Mouse (Mus musculus) gastrocnemius, adult 2 months (tissue): ENCODE measurements around the gene Bach2. TPM values are rescaled to one million over a fixed set of nuclear protein-coding genes. Genes with fewer than 3 reads are reported as not detected.
A peak's percentile ranks its signal among the peaks of the same experiment; 100 is the strongest.

Experiments used
- DNase-seq: peaks from one replicate; pipeline ENCODE4 v3.0.0; 2022
- H3K27ac ChIP-seq: fragments of 200-600 bp; 2 replicates; pipeline ENCODE4 v1.8.1; 2022; ENCODE audit warnings: mild to moderate bottlenecking
- H3K4me3 ChIP-seq: fragments of 200-600 bp; 2 replicates; pipeline ENCODE4 v1.8.1; 2022; ENCODE audit warnings: mild to moderate bottlenecking, moderate library complexity
- CTCF ChIP-seq: fragments of 200-600 bp; IDR thresholded peaks from 2 replicates; pipeline ENCODE4 v1.8.1; 2022; ENCODE audit warnings: antibody characterized with exemption, mild to moderate bottlenecking, moderate library complexity
- intact Hi-C: fragments of 180-260 bp; cut with DNase I; formaldehyde crosslinking; loops from one replicate; pipeline ENCODE4 v1.15.1; 2025
- total RNA-seq, 2 experiments: library from RNA; stranded (reverse); gene quantifications; 2 replicates each; pipeline ENCODE4 v1.2.3; 2021

Gene Bach2
- total RNA-seq, 2 experiments from 2014 or later: 2.3 to 4.3 TPM

GRCm38 (mm10) chr4:32521361-32521740, 282.7 kb downstream of the Bach2 start:
- no peak for DNase-seq
- intact Hi-C loops: no loop called here
- H3K27ac ChIP-seq: no peak overlapping the region; the same call in 1 of the 2 replicates

GRCm38 (mm10) chr4:32522013-32522412, 283.4 kb downstream of the Bach2 start:
- H3K4me3 ChIP-seq: no peak overlapping the region
- TF ChIP-seq CTCF: no peak
- DNase-seq: no peak
- H3K27ac ChIP-seq: no peak overlapping the region; the same call in 1 of the 2 replicates
- intact Hi-C loops: no loop called here

More at GRCm38 (mm10) chr4:32521361-32521740, 282.7 kb downstream of the Bach2 start:
- TF ChIP-seq CTCF: no peak
- H3K4me3 ChIP-seq: no peak overlapping the region

GRCm38 (mm10) chr4:32524282-32524681, 285.7 kb downstream of the Bach2 start:
- intact Hi-C loops: no loop called here
- peak; percentile 61 for DNase-seq
- no peak for TF ChIP-seq CTCF
- Histone ChIP-seq H3K27ac (no peak overlapping the region), H3K4me3 (no peak overlapping the region)

GRCm38 (mm10) chr4:32525000-32525399, 286.4 kb downstream of the Bach2 start:
- intact Hi-C loops: no loop called here
- TF ChIP-seq CTCF: no peak
- no peak for DNase-seq
- Histone ChIP-seq H3K27ac (no peak overlapping the region), H3K4me3 (no peak overlapping the region)

- no peak for DNase-seq
- no peak for TF ChIP-seq CTCF
- H3K27ac ChIP-seq: no peak overlapping the region
- intact Hi-C loops: no loop called here
- no peak overlapping the region for H3K4me3 ChIP-seq
Measured at GRCm38 (mm10) chr4:32526228-32526836, 287.7 kb downstream of the Bach2 start.

GRCm38 (mm10) chr4:32529443-32529995, 290.9 kb downstream of the Bach2 start:
- intact Hi-C loops: no loop called here
- DNase-seq: no peak
- H3K27ac ChIP-seq: no peak overlapping the region
- no peak overlapping the region for H3K4me3 ChIP-seq
- no peak for TF ChIP-seq CTCF

- TF ChIP-seq CTCF: no peak
- no peak for DNase-seq
- Histone ChIP-seq H3K4me3 (peak overlapping the region; percentile 69), H3K27ac (peak overlapping the region; percentile 87; the same call in 1 of the 2 replicates)
- intact Hi-C loops: no loop called here
Measured at GRCm38 (mm10) chr4:32530421-32530920, 291.9 kb downstream of the Bach2 start.

- intact Hi-C loops: no loop called here
- TF ChIP-seq CTCF: no peak
- DNase-seq: peak; percentile 82
- Histone ChIP-seq H3K27ac (peak overlapping the region; percentile 87), H3K4me3 (peak overlapping the region; percentile 69)
Measured at GRCm38 (mm10) chr4:32530921-32531846, 292.6 kb downstream of the Bach2 start.

- H3K27ac ChIP-seq: peak overlapping the region; percentile 87
Measured at GRCm38 (mm10) chr4:32532079-32532478, 293.5 kb downstream of the Bach2 start.

GRCm38 (mm10) chr4:32533735-32534134, 295.1 kb downstream of the Bach2 start:
- TF ChIP-seq CTCF: no peak
- intact Hi-C loops: no loop called here
- DNase-seq: peak; percentile 33
- Histone ChIP-seq H3K4me3 (no peak overlapping the region), H3K27ac (peak overlapping the region; percentile 87)

More at GRCm38 (mm10) chr4:32532079-32532478, 293.5 kb downstream of the Bach2 start:
- intact Hi-C loops: no loop called here
- no peak for DNase-seq
- peak overlapping the region; percentile 69 for H3K4me3 ChIP-seq
- no peak for TF ChIP-seq CTCF

- Histone ChIP-seq H3K27ac (no peak overlapping the region), H3K4me3 (no peak overlapping the region)
- TF ChIP-seq CTCF: no peak
- intact Hi-C loops: loop anchor here (2.0 to 5.0 kb wide), 4 partner anchors 148 to 381 kb away; no protein-coding TSS in a partner anchor
- no peak for DNase-seq
Measured at GRCm38 (mm10) chr4:32535626-32536025, 297.0 kb downstream of the Bach2 start.

GRCm38 (mm10) chr4:32536870-32537508, 298.4 kb downstream of the Bach2 start:
- DNase-seq: peak; percentile 38

More at GRCm38 (mm10) chr4:32536870-32537508, 298.4 kb downstream of the Bach2 start:
- peak overlapping the region; percentile 74 for H3K27ac ChIP-seq
- no peak; the same call in 1 of the 2 replicates for TF ChIP-seq CTCF
- intact Hi-C loops: loop anchor here (2.0 to 5.0 kb wide), 4 partner anchors 150 to 382 kb away; no protein-coding TSS in a partner anchor
- peak overlapping the region; percentile 26 for H3K4me3 ChIP-seq
